Mouse (Mus musculus): Measurements from ENCODE around the gene Slc4a4.

Slc4a4 gene

DNA sequence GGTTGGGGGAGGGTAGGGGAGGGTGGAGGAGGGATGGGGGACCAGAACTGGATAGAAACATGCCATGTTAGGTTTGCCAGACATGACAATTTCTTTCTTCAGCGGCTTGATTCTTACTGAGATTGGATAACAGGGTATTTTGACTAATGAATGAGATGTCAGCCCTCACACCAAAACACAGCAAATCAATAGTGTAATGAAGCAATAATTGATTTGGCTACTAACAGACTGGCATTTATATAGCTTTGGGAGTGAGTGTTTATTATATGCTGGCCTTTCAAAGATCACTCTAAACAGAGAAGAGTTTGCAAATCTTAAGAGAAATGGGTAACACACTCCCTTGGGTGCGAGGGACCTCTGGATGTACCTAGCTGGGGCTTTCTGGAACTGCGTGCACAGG lies 30.6 kb downstream of the Slc4a4 start:
- no peak for DNase-seq (ENCODE audit: low spot score)

DNA sequence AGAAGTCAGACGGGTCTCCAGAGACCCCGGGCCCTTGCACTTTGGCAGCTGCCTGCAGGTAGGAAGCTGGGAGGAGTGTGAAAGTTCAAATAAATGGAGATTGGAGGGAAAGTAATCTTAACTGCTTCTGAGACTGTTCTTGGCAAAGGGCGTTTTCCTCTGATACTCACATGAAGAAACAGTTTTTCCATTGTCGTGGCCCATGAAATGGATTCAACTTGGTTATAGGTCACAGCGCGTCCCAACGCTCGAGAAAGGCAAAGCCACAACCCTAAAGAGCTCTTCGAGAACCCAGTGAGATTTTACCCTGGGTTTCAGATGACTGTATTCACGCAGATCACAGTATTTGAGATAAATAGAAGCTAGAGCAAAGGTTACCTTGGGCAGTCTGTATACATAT lies 31.0 kb downstream of the Slc4a4 start:
- no peak for DNase-seq (ENCODE audit: low spot score)

DNA sequence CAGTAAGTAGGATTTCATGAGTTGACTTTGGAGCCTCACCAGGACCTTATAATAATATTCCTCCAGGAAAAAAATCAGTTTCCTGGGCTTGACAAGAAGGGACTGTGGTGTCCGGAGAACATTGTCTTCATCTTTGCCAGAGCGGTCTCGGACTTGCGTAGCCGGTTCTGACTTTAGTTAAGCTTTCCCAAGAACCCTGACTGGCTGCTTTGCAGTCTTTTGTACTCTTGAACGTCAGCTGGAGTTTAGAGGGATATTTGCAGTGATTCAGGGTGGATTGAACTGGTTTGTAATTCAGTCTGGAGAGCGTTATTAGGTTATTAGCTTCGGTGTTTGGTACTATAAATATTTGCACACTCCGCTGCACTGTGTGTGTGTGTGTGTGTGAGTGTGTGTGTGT lies 31.9 kb downstream of the Slc4a4 start:
- no peak for DNase-seq (ENCODE audit: low spot score)

DNA sequence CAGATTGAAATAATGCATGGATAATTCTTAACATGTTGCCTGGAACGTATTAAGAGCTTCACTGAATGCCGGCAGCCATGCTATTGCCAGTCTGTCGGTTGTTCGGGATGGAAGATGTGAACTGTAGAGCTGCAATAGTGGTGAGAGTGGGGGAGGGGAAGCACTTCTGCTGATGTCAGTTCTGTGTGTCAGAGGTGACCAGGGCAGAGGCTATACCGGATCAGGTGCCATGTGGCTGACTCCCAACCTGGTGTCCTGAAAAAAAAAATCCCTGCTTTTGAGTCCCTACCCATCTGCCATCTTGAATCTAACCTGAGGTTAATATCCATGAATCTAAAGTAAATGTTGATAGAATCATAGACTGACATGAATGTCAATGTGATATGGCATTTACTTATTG lies 39.0 kb downstream of the Slc4a4 start:
- no peak for DNase-seq (ENCODE audit: low spot score)

DNA sequence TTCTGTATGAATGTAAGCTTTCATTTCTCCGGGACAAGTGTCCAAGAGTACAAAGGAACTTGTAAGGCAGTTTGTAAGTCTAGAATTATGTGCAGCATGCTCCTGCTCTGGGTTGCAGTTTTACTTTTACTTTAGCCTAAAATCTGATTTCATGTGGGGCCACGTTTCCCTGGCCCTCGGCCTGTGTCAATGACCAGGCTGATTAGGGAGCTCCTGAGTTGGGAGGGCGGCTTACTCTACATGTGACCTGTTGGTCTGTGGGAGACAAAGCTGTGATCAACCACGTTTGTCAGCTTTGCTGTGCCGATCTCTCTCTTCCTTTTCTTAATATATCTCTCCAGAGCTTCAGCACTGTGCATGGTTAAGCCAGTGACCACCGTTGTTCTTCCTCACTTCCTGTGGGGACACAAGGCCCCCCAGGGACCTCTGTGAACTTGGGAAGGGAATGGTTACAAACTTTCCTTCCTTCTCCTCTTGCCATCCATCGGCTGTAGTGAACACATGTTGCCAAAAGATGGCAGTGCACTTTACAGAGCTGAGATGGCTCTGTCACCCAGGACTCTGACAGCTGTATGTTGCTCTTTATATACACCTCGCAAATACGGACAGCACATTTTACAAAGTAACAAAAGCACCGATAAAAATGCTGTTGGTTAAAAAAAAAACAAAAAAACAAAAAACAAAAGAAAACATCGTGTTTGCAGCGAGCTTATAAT lies 41.7 kb downstream of the Slc4a4 start:
- DNase-seq (ENCODE audit: low spot score): peak; percentile 41

DNA sequence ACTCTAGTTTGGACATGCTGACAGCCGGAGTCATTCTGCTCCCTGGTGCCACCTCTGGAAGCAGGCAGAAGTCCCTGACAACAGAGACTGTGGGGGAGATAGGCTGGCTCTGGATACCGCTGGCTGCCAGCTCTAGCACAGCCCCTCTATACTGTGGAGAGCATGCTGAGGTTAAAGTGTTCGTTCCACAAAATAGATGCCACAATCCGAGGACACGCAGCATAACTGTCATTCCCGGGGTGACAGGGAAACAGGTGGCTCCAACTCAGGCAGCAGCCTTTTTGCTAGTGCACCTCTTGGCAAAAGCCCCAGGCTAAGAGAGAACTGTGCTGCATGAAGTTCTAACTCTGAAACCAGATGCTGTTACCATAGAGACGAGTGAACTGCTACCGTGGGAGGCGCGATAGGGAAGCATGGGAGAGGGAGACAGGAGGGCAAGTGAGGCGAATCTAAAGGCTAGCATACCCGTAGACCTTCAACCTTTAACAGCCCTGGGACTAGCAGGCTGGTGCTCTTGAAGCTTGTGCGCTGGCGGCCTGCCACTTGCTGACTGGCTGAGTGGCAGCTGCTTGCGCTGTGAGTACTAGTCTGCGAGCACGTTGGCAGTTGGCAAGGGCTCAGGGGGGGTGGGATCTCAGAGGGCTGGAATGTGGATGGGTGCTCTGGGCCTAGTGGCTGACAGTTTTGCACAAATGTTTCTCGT lies 42.9 kb downstream of the Slc4a4 start:
- DNase-seq (ENCODE audit: low spot score): peak; percentile 78

DNA sequence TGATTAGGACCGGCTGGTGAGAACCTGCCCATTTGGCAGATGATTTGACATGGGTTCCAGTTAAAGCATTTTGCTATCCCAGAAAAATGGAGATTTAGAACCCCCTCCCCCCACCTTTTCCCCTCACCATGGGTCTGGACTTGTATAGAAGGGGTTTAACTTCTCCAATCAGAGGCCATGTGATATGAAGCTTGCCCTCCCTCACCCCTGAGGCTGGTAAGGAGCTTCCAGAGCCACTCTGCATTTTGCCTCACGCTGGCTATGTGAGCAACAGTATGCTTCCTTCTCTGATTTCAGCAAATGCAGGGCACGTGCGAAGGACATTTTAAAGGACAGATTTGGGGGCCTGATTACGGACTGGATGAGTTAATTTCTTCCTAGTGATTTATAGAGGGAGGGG lies 43.5 kb downstream of the Slc4a4 start:
- DNase-seq (ENCODE audit: low spot score): no peak

DNA sequence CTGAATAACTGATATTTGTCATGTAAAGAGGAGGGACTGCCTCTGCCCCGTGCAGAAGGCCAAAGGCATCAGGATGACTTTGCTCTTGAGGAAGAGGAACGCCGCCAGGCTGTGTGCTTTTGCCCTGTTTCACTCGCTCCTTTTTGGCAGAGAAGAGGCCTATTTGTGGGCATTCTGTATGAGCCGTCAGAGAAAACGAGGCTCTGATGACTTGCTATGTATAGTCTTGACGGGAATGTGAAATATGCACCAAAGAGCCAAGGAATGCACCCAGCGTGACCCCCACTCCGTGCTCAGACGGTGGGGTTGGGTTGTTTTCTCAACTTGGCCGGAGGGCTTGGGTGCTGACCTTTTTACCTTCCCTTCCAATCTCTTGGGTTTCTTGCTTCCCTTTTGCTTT lies 44.0 kb downstream of the Slc4a4 start:
- DNase-seq (ENCODE audit: low spot score): no peak

DNA sequence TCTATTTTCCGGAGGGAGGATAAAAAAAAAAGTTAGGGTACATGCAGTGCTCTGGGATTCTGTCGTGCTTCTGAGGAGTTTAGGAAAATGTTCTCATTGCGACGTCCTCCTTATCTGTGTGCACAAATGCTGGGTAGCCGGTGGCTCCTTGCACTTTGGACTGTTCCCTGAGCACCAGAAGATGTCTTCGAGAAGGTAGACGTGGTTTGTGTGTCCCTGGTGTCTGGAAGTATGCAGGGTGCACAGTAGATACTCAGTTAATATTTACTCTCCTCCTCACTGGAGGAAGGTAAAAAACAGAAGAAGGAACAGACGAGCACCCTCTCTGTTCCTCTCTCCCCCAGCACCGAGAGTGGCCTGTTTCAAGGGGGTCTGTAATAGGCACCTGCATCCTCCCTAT lies 44.6 kb downstream of the Slc4a4 start:
- DNase-seq (ENCODE audit: low spot score): no peak

DNA sequence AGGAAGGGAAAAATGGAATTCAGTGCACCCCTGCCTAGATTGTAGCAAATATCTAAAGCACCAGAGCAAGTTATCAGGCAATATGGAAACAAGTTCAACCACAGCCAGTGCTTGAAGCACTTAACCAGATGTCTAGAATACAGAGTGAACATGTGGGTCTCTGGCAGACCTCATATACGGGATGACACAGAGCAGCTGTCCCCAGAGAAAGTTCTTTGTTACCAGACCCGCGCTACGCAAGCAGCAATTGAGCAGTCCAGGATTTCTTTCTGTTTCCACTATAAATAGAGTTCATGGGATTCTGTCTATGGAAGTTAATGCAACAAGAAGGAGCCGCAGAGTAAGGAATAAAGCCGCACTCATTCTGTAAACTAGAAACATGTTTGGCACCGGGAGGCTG lies 46.8 kb downstream of the Slc4a4 start:
- no peak for DNase-seq (ENCODE audit: low spot score)

DNA sequence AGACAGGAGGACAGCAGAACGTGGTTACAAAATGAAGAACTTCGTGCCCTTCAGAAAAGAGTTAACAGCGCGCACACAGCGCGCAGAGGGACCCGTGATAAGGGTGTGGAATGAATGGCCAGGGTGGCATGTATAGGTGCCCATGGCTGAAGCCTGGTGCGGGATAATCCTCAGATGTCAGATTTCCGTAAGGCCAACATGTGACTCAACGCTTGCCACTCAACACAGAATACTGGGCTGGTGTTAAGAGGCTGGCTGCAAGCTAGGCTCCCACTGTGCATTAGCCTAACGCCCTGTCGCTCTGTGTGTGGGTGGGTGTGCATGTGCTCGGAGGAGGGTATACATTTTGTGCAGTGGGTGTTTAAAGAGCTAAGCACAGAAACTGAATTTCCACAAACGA lies 47.3 kb downstream of the Slc4a4 start:
- DNase-seq (ENCODE audit: low spot score): peak; percentile 45

DNA sequence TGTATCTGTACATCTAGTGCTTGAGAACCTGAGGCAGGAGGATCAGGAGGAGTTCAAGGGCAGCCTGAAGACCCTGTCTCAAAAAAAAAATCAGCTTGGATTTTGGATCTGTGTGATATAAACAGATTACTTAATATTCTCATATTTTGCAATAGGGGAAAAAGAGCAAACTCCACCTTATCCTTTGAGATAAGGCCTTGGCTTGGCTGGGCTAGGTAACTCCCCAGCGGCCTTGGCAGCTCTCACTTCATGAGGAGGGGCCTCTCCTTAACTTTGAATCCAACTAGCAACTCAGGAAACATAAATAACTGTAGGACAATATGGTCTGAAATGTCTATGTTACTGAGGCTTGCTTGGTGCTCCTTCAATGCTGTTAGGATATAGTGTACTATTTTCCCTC lies 51.6 kb downstream of the Slc4a4 start:
- no peak for DNase-seq (ENCODE audit: low spot score)

DNA sequence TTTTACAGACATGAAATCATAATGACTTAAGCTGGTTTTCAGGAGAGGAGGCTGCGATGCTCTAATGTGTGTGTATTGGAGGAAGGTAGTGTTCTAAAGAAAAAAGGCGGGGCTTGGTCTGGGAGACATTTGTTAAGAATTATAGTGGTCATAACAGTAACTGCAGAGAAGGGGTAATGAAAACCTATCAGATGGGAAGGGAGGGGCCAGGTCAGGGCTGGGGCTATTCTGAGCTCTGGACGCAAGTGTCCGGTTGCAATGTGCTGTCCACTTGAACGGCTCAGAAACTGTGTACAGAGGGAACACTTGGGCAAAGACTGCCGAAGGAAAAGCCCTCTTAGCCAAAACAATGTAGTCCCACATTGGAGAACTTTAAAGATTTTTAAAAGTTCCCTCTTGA lies 52.5 kb downstream of the Slc4a4 start:
- no peak for DNase-seq (ENCODE audit: low spot score)

DNA sequence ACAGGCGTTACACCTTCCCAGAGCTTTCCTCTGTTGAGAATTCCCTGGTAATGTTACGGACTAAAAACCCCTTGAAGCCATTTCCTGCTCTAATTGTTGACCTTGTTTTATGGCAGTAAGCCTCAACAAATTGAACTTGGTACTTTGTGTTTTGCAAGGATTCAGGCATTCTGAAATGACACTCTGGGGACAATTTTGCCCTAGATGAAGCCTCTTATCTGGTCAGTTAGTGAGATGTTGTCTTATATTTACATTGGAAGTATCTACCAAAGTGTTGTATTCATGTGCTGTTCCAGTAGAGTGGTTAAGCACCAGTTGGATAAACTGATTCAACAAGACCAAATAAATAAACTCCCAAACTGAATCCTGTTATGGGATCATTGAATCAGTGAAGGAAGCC lies 53.2 kb downstream of the Slc4a4 start:
- DNase-seq (ENCODE audit: low spot score): no peak

DNA sequence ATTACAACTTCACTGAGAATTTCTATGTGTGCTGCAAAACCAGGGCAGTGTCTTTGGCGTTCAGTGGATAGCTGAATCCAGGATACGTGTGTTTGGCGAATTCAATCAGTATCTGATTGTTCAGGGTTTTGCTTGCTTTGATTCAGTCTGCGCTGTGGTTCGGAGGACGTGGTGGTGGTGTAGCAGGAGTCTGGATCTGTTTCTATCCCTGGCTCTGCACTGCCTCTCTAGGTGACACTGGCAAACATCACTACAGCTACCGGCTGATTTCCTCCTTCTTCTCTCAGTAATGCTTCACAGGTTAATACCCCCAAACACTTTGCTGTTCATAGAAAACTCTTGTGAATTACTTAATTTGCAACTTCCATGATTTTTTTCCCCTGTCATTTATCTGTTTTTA lies 55.3 kb downstream of the Slc4a4 start:
- no peak for DNase-seq (ENCODE audit: low spot score)

DNA sequence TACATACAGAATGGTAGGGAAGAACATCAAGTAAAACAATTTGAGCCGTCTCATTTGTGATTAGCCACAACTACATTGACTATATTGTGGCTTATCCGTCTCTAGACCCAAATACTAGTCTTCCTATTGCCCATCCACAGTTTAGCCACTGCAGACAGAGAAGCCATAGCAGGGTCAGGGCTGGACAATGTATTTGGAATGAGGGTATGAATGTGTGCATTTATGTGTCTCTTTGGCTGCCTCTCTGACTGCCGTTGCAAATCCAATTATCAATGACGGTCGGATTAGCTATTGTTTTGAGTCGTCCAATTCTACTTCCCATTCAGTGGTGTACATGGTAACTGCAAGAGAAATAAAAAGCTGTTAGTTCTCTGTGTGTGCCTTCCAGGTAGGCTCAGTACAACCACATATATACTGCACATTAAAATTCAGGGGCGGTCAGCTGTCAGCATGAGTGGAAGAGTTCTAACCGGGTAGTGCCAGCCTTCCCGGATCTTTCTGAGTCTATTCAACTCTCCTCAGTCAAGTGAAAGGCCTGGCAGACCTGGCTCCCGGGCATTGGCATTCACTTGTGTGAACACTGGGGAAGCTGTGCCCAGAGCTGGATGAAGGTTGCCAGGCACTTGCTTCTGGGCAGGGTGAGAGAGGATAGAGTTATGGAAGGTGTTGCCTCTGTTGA lies 59.2 kb downstream of the Slc4a4 start:
- peak; percentile 55 for DNase-seq (ENCODE audit: low spot score)

DNA sequence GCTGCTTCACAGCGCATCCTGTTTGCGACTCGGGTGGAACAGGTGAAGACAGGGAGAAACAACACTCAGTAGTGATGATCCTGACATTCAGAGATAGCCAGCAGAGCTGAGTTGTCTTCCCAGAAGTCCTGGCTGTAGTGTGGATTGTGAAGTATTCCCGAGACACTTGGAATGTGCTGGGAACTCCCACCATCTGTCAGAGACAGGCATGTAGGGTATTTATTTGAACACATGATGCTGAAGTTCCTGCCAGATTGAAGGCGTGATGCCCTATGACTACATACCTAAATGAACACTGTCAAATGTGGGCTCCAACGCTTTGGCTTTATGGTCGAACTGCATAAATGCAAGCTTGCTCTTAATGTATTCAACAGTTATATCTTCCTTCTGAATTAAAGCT lies 63.7 kb downstream of the Slc4a4 start:
- DNase-seq (ENCODE audit: low spot score): no peak

DNA sequence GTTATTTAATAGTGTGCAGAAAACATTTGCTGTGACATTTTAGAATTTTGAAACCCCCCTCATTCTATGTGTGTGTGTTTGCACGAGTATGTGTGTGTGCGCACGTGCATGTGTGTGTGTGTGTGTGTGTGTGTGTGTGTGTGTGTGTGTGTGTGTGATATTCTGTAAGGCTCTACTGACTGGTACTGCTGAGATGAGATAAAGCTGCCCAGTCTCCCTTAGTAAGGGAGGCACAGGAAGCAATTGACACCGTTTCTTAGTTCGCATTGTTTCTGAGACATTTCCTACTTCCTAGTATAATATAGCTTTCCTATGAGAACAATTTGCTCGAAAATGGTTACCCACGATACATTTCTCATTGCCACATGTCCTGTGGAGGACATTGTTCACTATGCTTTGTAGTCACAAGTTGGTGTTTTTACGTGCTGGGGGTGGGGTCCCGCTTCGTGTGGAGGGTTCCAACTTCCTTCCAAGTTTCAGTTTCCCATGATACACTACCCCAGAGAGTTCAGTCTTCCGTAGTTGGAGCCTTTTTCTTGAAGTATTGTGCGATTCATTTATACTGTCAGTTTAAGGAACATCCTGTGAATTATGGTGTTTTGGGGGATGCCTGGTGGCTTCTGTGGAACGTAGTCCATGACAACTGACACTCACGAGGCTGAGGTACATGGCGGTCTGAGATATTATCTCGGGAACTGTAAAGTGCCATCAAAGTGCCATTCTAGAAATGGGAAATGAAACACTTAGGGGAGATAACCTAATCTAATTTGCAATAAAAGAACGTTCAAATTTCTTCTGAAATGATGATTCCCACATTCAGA lies 66.3 kb downstream of the Slc4a4 start:
- DNase-seq (ENCODE audit: low spot score): no peak

DNA sequence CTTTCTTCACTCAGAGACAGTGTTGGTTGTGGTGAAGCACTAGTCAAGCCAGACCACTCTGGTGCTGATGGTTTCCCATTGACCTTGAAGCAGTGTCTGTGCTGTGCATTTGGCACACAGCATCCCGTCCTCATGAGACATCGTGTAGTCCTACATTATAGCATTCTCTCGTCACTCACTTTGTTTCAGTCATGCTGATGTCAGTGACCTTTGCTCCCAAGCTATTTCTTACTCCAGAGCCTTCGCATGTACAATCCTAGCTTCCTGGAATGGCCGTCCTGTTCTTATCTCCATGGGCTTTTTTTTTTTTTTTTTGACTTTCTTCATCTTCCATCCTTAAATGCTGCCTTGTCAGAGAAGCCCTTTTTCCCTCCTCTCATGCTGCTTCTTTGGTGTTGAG lies 71.1 kb downstream of the Slc4a4 start:
- no peak for DNase-seq (ENCODE audit: low spot score)

DNA sequence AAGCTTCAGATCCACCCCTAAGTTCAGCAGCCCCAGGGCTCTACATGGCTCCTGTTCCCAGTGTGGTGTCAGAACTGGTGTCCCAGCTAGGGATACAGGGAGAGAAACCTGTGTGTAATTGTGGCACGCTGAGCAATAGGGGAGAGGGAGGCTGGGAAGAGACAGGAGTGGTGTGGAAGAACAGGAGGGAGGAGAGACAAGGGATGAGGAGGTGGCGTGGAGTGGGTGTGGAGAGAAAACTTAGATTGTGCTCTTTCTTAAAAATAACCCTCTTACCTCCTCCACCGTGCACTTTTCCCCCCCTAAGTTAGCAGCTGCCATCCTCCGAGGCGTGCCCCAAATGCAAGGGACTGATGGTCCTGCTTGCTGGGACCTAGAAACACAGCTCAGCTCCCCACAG lies 72.3 kb downstream of the Slc4a4 start:
- no peak for DNase-seq (ENCODE audit: low spot score)

DNA sequence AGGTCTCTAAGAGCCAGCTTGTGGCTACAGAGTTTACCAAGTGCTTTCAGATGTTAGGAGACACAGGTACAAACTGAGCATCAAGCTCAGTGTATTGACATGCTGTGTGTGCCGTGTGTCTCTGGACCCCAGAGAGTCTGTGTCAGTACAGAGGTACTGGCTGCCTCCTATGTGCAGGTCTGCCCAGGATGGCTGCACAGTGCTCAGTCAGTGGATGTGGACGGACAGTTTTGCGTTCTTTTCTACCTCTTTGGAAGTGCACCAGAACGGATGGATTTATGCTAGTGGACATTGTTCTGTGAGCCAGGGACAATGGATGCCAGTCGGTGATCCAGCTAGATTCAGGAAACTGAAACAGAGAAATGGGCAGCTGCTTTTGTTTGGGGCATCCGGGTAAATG lies 72.8 kb downstream of the Slc4a4 start:
- no peak for DNase-seq (ENCODE audit: low spot score)

DNA sequence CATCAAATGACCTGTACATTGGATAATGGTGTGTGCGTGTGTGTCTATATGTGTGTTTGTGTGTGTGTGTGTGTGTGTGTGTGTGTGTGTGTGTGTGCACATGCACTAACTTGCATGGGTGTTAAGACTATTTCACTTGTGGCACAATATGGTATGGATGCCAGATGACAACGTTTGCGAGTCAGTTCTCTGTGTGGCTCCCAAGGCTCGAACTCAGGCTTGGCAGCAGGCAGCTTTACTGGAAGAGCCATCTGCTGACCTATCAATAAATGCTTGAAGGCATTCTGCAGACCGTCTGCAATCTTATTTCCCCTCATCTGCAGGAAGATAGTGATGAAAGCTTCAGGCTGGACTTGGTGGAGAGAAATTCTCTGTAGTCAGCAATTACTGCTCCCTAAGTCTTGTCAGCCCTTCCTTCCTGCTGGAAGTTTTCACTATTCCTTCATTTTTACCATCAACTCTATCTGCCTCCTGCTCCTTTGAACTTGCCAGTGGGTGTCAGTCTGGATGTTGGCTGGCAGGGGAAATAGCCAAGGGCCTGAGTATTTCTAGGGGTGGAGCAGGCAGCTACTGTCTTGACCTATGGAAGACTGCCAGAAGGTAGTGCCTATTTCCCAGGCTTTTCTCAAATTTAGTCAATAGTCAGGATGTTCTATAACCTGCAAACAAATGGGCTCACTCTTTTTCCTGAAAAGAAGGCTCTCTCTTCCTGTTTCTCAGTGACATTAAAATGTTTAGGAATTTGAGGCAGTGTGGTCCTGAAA lies 73.9 kb downstream of the Slc4a4 start:
- no peak for DNase-seq (ENCODE audit: low spot score)
